Mouse (Mus musculus) adrenal gland, adult 8-10 months (tissue): ENCODE data around the gene H3f3b. TPM values are rescaled to one million over a fixed set of nuclear protein-coding genes. Genes with fewer than 3 reads are reported as not detected.
A peak's percentile ranks its signal among the peaks of the same experiment; 100 is the strongest.

Experiments used
- DNase-seq: peaks from one replicate; pipeline ENCODE4 v3.0.0; 2022
- total RNA-seq, 4 experiments: library from RNA; stranded (reverse); gene quantifications; 2 replicates each; pipeline ENCODE4 v1.2.4; 2022

The H3f3b gene
- total RNA-seq, 4 experiments from 2014 or later, result 302 to 413 (median 377) TPM

DNA sequence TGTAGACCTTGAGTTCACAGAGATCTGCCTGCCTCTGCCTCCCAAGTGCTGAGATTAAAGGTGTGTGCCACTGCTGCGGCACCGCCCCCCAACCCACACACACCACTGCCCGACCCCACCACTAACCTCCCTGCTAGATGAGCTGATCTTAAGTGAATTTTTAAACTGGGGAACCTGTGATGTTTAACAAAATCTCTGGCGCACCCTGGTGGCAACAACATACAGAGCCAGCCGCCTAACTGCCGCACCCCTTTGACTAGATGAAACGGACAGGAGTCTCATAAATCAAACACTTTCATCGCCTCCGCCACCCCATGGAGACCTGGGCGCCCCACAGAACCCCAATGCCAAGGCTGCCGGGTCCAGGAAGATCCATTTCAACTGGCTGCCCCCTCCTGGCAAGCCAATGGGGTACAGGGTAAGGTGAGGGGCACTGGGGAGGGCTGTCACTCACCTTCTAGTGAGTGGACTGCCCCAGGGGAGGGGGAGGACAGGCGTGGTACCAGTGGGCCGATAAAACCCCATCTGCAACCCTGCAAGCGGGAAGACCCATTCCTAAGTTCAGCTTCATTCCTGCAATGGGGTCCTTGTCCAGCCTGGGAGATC lies 28.1 kb downstream of the H3f3b start:
- DNase-seq, result peak; percentile 46

DNA sequence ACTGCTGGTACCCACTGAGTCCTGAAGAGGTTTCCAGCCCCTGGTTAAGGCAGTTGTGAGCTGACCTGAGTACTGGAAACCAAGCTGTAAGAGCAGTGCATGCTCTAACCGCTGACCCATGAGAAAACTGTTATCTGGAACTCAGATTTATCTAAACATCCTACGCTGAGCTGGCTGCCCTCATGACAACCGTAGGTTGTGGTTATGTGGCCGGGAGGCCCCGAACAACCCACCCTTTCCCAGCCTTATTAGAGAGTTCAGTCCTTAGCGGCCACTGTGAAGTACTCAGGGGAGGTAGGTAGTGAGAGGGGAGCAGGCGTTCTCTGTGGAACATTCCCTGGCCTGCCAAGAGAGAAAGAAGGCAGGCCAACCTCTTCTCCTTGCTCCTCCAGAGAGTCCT lies 28.7 kb downstream of the H3f3b start:
- no peak for DNase-seq

DNA sequence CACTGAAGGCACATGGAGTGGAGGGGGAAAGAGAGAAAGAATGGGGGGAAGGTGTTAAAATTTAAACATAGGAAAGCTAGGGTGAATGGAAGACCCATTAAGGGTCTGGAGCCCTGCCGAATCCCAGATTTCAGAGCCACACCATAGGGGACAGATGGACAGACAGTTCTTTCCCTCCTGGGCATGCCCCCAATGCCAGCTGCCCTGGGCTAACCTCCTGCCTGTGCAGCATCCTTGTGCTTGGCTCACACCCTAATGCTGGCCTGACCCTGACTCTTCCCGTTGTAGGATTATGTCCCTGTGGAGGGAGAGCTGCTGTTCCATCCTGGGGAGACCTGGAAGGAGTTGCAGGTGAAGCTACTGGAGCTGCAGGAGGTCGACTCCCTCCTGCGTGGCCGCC lies 30.1 kb downstream of the H3f3b start:
- no peak for DNase-seq

GRCm38 (mm10) chr11:115997047-115997446 lies 30.7 kb downstream of the H3f3b start:
- no peak for DNase-seq

DNA sequence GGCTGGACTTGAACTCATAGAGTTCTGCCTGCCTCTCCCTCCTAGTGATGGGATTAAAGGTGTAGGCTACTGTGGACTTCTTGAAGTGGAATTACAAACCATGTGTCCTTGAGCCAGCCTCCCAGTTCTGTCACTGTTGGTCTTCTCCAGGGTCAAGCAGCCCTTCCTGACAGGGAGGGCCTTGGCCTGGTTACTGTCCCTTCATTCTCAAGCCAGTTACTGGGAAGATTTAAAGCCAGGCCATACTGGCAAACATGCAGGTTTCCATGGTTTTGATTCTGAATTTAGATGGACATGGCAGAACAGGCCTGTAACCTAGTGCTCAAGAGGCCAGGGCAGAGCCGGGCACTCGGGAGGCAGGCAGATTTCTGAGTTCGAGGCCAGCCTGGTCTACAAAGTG lies 32.5 kb downstream of the H3f3b start:
- DNase-seq, result peak; percentile 33

- DNase-seq, result no peak
Measured at GRCm38 (mm10) chr11:115992098-115992497, 35.7 kb downstream of the H3f3b start.

- DNase-seq, result no peak
Measured at GRCm38 (mm10) chr11:115989686-115990085, 38.1 kb downstream of the H3f3b start.

DNA sequence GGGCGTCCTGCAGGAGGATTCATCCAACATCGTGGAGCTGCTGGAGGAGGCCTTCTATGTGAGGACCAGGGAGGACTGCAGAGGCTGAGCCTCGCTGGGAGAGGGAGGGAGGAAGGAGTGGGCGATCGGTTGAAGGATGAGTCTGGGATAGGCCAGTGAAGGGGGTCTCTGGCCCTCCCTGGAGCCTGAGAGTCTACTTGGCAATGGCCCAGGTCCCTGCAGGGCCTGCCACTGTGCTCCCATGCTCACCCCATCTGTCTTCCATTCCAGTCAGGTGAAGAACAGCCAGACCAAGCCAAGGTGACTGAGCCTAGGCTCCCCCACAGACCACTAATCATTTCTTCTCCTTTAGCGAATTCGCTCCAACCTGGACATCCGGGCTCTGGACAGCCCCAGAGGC lies 44.5 kb downstream of the H3f3b start:
- DNase-seq, result no peak

DNA sequence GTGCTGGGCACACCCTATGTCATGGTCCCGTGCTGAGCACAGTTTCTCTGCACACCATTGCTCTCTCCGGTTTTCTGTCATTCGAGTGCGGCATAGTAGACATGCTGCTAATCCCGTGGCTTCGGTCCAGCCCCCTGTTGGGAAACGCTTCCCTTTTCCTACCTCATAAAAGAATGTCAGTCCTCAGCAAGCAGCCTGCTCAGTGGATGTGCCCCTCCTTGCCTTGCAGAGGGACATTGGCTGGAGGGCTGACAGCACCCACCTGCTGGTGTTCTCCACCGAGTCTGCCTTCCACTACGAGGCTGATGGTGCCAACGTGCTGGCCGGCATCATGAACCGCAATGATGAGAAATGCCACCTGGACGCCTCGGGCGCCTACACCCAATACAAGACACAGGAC lies 45.3 kb downstream of the H3f3b start:
- no peak for DNase-seq

DNA sequence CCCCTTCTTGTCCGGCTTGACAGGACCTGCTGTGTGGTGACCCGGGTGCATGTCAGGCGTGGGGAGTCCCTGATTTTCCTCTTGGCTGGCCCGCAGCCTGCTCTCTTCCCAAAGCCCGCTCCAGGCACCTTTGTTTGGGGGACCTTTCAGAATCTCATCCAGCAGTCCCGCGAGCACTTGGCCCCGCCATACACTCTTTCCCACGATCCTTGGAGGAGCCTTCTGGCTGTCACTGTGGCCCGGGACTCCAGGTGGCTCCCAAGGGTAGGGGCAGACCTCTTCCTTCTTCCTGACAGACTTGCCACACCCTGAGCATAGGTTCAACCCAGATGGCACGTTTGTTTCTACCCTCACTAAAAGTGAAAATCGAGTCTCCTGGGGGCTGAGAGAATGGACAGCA lies 52.2 kb downstream of the H3f3b start:
- DNase-seq, result no peak

GRCm38 (mm10) chr11:115975083-115975420 lies 52.7 kb downstream of the H3f3b start:
- DNase-seq, result no peak

DNA sequence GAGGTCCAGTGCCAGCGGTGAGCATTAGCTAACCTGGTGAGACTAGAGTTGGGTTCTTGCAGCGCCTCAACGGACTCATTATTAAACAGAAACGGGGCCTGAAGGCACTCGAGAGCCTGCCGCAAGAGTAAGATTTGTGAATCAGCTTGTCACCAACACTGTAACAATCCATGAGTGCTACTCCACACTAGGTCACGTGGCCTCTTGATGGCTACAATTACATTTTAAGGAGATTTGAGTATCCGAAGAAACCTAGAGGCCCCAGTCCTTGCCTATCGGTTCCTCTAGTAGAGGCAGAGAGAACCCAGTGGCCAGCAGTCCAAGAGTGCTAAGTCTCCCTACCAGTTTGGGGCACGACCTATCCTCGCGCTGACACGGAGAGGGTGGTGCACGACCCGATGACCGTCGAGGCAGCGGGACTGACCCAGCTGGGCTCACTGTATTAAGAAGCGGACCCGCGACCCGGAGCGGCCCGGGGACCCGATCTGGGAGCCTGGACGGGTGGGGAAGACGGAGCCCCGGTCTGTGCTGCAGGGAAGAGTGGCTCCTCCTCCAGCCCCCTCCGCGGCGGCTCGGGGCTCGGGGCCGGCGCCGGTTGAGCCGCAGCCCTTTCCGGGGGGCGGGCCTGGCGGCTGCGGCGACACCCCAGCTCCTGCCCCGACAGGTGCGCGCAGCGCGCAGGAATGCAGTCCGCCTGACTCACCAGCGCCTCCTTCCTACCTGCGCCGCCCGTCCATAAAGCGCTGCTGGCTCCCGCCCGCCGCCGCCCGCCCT lies 53.3 kb downstream of the H3f3b start, which contains the start of gene Itgb4:
Gene Itgb4, plus strand, starts transcription at position 401 of the 774 bp plus-strand sequence.
- no peak for DNase-seq

Other genes with a start within 250 kb of the H3f3b start
- 10 to 100 TPM; 60.6 to 97.3 (median 78.2) TPM for gene Caskin2, start 214.3 kb downstream of the H3f3b start, total RNA-seq
- 10 to 100 TPM; 20.0 to 32.2 (median 25.4) TPM for gene Tsen54, start 213.2 kb downstream of the H3f3b start, total RNA-seq
- 10 to 100 TPM; 10.5 to 13.4 (median 11.5) TPM for gene Llgl2, start 203.9 kb downstream of the H3f3b start, total RNA-seq
- 1 to 10 TPM in 1 of 4 experiments, under 1 TPM in 2, not detected in 1; 0.09 to 1.1 (median 0.32) TPM for gene Myo15b, start 169.6 kb downstream of the H3f3b start, total RNA-seq
- under 1 TPM; 0.29 to 0.65 (median 0.42) TPM for gene Smim5, start 128.0 kb downstream of the H3f3b start, total RNA-seq
- gene Smim6, start 115.9 kb downstream of the H3f3b start, total RNA-seq, result not detected
- gene Sap30bp, start 94.7 kb downstream of the H3f3b start, total RNA-seq, result 10 to 100 TPM; 46.2 to 53.7 (median 48.3) TPM
- gene Recql5, start 94.5 kb downstream of the H3f3b start, total RNA-seq, result 10 to 100 TPM; 24.7 to 40.4 (median 36.6) TPM
- 1 to 10 TPM; 3.5 to 5.1 (median 3.9) TPM for gene Itgb4, start 53.3 kb downstream of the H3f3b start, total RNA-seq
- 10 to 100 TPM; 37.3 to 55.6 (median 46.4) TPM for gene Galk1, start 15.2 kb downstream of the H3f3b start, total RNA-seq
- 10 to 100 TPM; 19.7 to 45.2 (median 29.6) TPM for gene Unk, start 2.4 kb upstream of the H3f3b start, total RNA-seq
- gene Unc13d, start 50.0 kb upstream of the H3f3b start, total RNA-seq, result 1 to 10 TPM in 3 of 4 experiments, under 1 TPM in 1; 0.75 to 1.6 (median 1.4) TPM
- 100 to 1,000 TPM; 194 to 199 (median 196) TPM for gene Wbp2, start 59.0 kb upstream of the H3f3b start, total RNA-seq
- 10 to 100 TPM; 11.1 to 20.4 (median 16.4) TPM for gene Trim47, start 99.2 kb upstream of the H3f3b start, total RNA-seq
- 10 to 100 TPM in 3 of 4 experiments, 1 to 10 TPM in 1; 9.6 to 13.7 (median 13.1) TPM for gene Trim65, start 103.2 kb upstream of the H3f3b start, total RNA-seq
- gene Mrpl38, start 110.9 kb upstream of the H3f3b start, total RNA-seq, result 100 to 1,000 TPM in 3 of 4 experiments, 10 to 100 TPM in 1; 97.5 to 112 (median 107) TPM
- gene Fbf1, start 140.2 kb upstream of the H3f3b start, total RNA-seq, result 10 to 100 TPM; 47.7 to 69.4 (median 52.4) TPM
- gene Ten1, start 170.9 kb upstream of the H3f3b start, total RNA-seq, result 10 to 100 TPM; 20.4 to 26.3 (median 23.6) TPM
- gene Acox1, start 171.1 kb upstream of the H3f3b start, total RNA-seq, result 100 to 1,000 TPM; 158 to 197 (median 185) TPM
- gene Evpl, start 210.1 kb upstream of the H3f3b start, total RNA-seq, result 1 to 10 TPM; 1.0 to 2.4 (median 2.1) TPM
- gene Srp68, start 246.3 kb upstream of the H3f3b start, total RNA-seq, result 10 to 100 TPM; 75.4 to 88.7 (median 83.0) TPM